Mouse (Mus musculus): Measurements from ENCODE around the gene Zmynd19. TPM values are rescaled to one million over a fixed set of nuclear protein-coding genes. Genes with fewer than 3 reads are reported as not detected.

Zmynd19 gene
- polyA plus RNA-seq, 1 experiment from 2014 or later = 24.0 TPM

- 82% methylated on average over 3 of the region's 3 CpGs for WGBS (ENCODE audit: insufficient replicate concordance)
- no peak overlapping the region for H3K27ac ChIP-seq
- no peak overlapping the region for H3K4me2 ChIP-seq
- no peak overlapping the region for H3K9ac ChIP-seq
- ATAC-seq = no peak
- no peaks in the 10 kb centered on the region for H3K9me3 ChIP-seq (replicated peaks)
- H3K27me3 ChIP-seq (replicated peaks) = no peaks in the 10 kb centered on the region
- H3K36me3 ChIP-seq = peaks cover 76% of the 10 kb centered on the region
- no peak overlapping the region for H3K4me3 ChIP-seq
- peaks cover 2% of the 10 kb centered on the region; the same call in 1 of the 2 replicates for H3K4me1 ChIP-seq
Observed at GRCm38 (mm10) chr2:25000544-25001235, 51.1 kb downstream of the Zmynd19 start.

- Histone ChIP-seq H3K4me3 (no peak overlapping the region), H3K9ac (no peak overlapping the region), H3K9me3 (replicated peaks) (no peaks in the 10 kb centered on the region), H3K27me3 (replicated peaks) (no peaks in the 10 kb centered on the region), H3K27ac (no peak overlapping the region), H3K4me1 (peaks cover 2% of the 10 kb centered on the region; the same call in 1 of the 2 replicates), H3K36me3 (peaks cover 55% of the 10 kb centered on the region), H3K4me2 (no peak overlapping the region)
- WGBS (ENCODE audit: insufficient replicate concordance) = 84% methylated on average over 9 of the region's 9 CpGs
- ATAC-seq = no peak
Observed at GRCm38 (mm10) chr2:25003946-25004786, 54.6 kb downstream of the Zmynd19 start.

DNA sequence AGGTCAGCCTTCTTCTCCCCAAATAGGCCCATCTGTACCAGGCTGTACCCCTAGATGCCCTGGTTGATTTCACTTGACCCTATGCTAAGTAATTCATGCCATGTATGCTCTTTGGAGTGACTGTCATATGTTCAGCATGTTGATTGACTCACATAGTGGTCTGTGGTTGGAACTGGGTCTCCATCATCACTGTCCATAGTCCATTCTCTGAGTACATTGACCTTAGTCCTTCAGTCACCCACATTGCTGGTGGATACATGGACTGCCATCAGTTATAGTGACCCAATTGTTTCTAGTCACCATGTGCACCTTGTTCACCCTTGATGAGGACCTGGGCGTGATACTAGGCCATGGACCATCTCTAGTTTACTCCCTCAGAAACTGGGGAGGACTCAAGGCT, 57.2 kb downstream of the Zmynd19 start:
- peaks cover 48% of the 10 kb centered on the region for H3K36me3 ChIP-seq
- no peaks in the 10 kb centered on the region for H3K4me1 ChIP-seq
- H3K27me3 ChIP-seq (replicated peaks) = no peaks in the 10 kb centered on the region
- no peak overlapping the region for H3K4me2 ChIP-seq
- no peak overlapping the region for H3K27ac ChIP-seq
- H3K4me3 ChIP-seq = no peak overlapping the region
- 78% methylated on average over 1 of the region's 1 CpGs for WGBS (ENCODE audit: insufficient replicate concordance)
- H3K9ac ChIP-seq = no peak overlapping the region
- H3K9me3 ChIP-seq (replicated peaks) = no peaks in the 10 kb centered on the region
- ATAC-seq = no peak

DNA sequence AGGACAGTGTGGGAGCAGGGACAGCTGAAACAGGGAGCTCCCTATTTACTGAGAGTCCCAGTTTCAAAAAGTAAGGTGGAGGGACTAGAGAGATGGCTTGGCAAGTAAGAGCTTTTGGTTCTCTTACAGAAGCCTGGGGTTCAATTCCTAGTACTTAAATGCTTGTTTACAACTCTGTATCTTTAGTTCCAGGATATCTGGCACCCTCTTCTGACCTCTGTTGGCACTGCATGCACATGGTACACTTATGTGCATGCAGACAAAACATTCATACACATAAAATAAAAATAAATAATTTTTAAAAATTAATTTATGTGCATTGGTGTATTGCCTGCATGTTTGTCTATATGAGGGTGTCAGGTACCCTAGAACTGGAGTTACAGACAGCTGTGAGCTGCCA, 58.7 kb downstream of the Zmynd19 start:
- no peak overlapping the region for H3K4me2 ChIP-seq
- no peak for ATAC-seq
- no peaks in the 10 kb centered on the region for H3K9me3 ChIP-seq (replicated peaks)
- no peak overlapping the region for H3K27ac ChIP-seq
- H3K9ac ChIP-seq = no peak overlapping the region
- H3K4me3 ChIP-seq = no peak overlapping the region
- H3K36me3 ChIP-seq = peaks cover 42% of the 10 kb centered on the region
- no peaks in the 10 kb centered on the region for H3K4me1 ChIP-seq
- no peaks in the 10 kb centered on the region for H3K27me3 ChIP-seq (replicated peaks)

Small RNA genes within 50 kb of the gene (microRNA-seq; reads per million reads assigned to microRNA genes)
- not detected for gene Gm22875

Other genes with a start within 250 kb of the Zmynd19 start
- gene Cacna1b, start 186.6 kb upstream of the Zmynd19 start, polyA plus RNA-seq (2016; fragmentation: Nextera tagmentation; extraction: Ambion mirVana) = 0.02 and 0.05 TPM in 2 replicates
- gene Ehmt1, start 30.2 kb upstream of the Zmynd19 start, polyA plus RNA-seq (2016; fragmentation: Nextera tagmentation; extraction: Ambion mirVana) = 30.7 and 31.7 TPM in 2 replicates
- gene Arrdc1, start 14.5 kb upstream of the Zmynd19 start, polyA plus RNA-seq (2016; fragmentation: Nextera tagmentation; extraction: Ambion mirVana) = 20.2 and 21.8 TPM in 2 replicates
- 14.5 and 16.6 TPM in 2 replicates for gene Dph7, start 12.6 kb downstream of the Zmynd19 start, polyA plus RNA-seq (2016; fragmentation: Nextera tagmentation; extraction: Ambion mirVana)
- 109 and 113 TPM in 2 replicates for gene Mrpl41, start 25.3 kb downstream of the Zmynd19 start, polyA plus RNA-seq (2016; fragmentation: Nextera tagmentation; extraction: Ambion mirVana)
- 16.5 and 17.0 TPM in 2 replicates for gene Pnpla7, start 26.2 kb downstream of the Zmynd19 start, polyA plus RNA-seq (2016; fragmentation: Nextera tagmentation; extraction: Ambion mirVana)
- gene Nsmf, start 104.6 kb downstream of the Zmynd19 start, polyA plus RNA-seq (2016; fragmentation: Nextera tagmentation; extraction: Ambion mirVana) = 16.1 and 17.0 TPM in 2 replicates
- gene Entpd8, start 130.5 kb downstream of the Zmynd19 start, polyA plus RNA-seq (2016; fragmentation: Nextera tagmentation; extraction: Ambion mirVana) = 1.2 and 1.4 TPM in 2 replicates
- 0.64 and 0.71 TPM in 2 replicates for gene Noxa1, start 145.4 kb downstream of the Zmynd19 start, polyA plus RNA-seq (2016; fragmentation: Nextera tagmentation; extraction: Ambion mirVana)
- gene Nrarp, start 231.0 kb downstream of the Zmynd19 start, polyA plus RNA-seq (2016; fragmentation: Nextera tagmentation; extraction: Ambion mirVana) = 5.9 and 6.2 TPM in 2 replicates
- 7.2 and 7.4 TPM in 2 replicates for gene Tor4a, start 247.1 kb downstream of the Zmynd19 start, polyA plus RNA-seq (2016; fragmentation: Nextera tagmentation; extraction: Ambion mirVana)

All from liver, embryonic 12.5 days (tissue).